Comparison of ENCODE assay signal across 10 mouse cellular contexts in genomic region chr5:36739829-36740228, GRCm38 (mm10). TPM values are rescaled to one million over a fixed set of nuclear protein-coding genes. Genes with fewer than 3 reads are reported as not detected.
DNase-seq lines count a peak whose midpoint lies in the region; ATAC-seq and TF ChIP-seq lines count a peak whose summit lies in the region.
"Had no signal": no experiment of that assay in that cellular context is flagged by ENCODE, and none has a peak within 500 bp of the region (broad histone marks: within the 10 kb centered on the region; RNA-seq: fewer than 3 reads in every experiment).

No protein-coding gene starts in this region.

- ATAC-seq in heart, embryonic 12.5 days (ENCODE audit: insufficient number of reproducible peaks, low FRiP score) = no peak
- ATAC-seq in granulocyte monocyte progenitor cell, adult 5-6 weeks (replicated peaks; ENCODE audit: poor library complexity, severe bottlenecking) = peak; percentile 46; the same call in 1 of the 2 replicates
- no peak for ATAC-seq in lung, embryonic 14.5 days (ENCODE audit: insufficient read depth)

- no peaks in the 10 kb centered on the region for H3K79me2 ChIP-seq in heart, adult 2 months (replicated peaks; ENCODE audit: control insufficient read depth, insufficient read depth, low read length)

- no peak for TF ChIP-seq POLR2A in heart, adult 2 months (IDR thresholded peaks at IDR 0.05; ENCODE audit: insufficient read depth, low read depth, low read length)

- WGBS in heart, adult 2 months = 63% methylated on average over 4 of the region's 4 CpGs
- 56% methylated on average over 4 of the region's 4 CpGs for WGBS in heart, embryonic 12.5 days
- 53% methylated on average over 4 of the region's 4 CpGs for WGBS in lung, embryonic 14.5 days

- DNase-seq in heart, adult 2 months = peak in 1 of 2 experiments; percentile 42
- peak; percentile 61 for DNase-seq in urinary bladder, postnatal 14 days (ENCODE audit: low spot score)
- no peak for DNase-seq in urinary bladder, adult 2 months (ENCODE audit: low spot score)
- peak; percentile 58 for DNase-seq in lung, embryonic 14.5 days
- no peak for DNase-seq in layer of hippocampus, adult 8-10 months (ENCODE audit: low spot score in 2 of 2)
- no peak for DNase-seq in ovary, adult 18-20 months (ENCODE audit: low spot score)

- H3K9ac ChIP-seq in heart, adult 2 months (ENCODE audit: low read depth, low read length) = no peak overlapping the region
- no peak overlapping the region for H3K9ac ChIP-seq in heart, embryonic 12.5 days
- H3K9ac ChIP-seq in lung, embryonic 14.5 days = no peak overlapping the region
- H3K9ac ChIP-seq: heart, embryonic 15.5 days had no signal

- H3K27ac ChIP-seq in heart, adult 2 months = no peak overlapping the region
- H3K27ac ChIP-seq in heart, embryonic 12.5 days (ENCODE audit: poor library complexity, severe bottlenecking) = no peak overlapping the region
- H3K27ac ChIP-seq in lung, embryonic 14.5 days (ENCODE audit: low read depth) = no peak overlapping the region
- H3K27ac ChIP-seq: heart, embryonic 15.5 days had no signal

- no peaks in the 10 kb centered on the region for H3K36me3 ChIP-seq in heart, adult 2 months (ENCODE audit: control insufficient read depth, insufficient read depth, low read length)
- H3K36me3 ChIP-seq in heart, embryonic 12.5 days = no peaks in the 10 kb centered on the region
- H3K36me3 ChIP-seq in lung, embryonic 14.5 days (ENCODE audit: insufficient read depth) = no peaks in the 10 kb centered on the region
- H3K36me3 ChIP-seq: heart, embryonic 15.5 days had no signal

- no peak overlapping the region for H3K4me2 ChIP-seq in heart, embryonic 12.5 days
- no peak overlapping the region for H3K4me2 ChIP-seq in lung, embryonic 14.5 days
- H3K4me2 ChIP-seq: heart, embryonic 15.5 days had no signal

- no peak overlapping the region for H3K4me3 ChIP-seq in heart, adult 2 months
- no peak overlapping the region for H3K4me3 ChIP-seq in heart, embryonic 12.5 days
- no peak overlapping the region for H3K4me3 ChIP-seq in lung, embryonic 14.5 days (ENCODE audit: low read depth, low read length)
- H3K4me3 ChIP-seq: heart, embryonic 15.5 days; myocyte had no signal

- no peaks in the 10 kb centered on the region for H3K9me3 ChIP-seq in heart, embryonic 12.5 days (replicated peaks)
- no peaks in the 10 kb centered on the region for H3K9me3 ChIP-seq in lung, embryonic 14.5 days (ENCODE audit: low read depth, low read length)
- H3K9me3 ChIP-seq: heart, embryonic 15.5 days had no signal

- intact Hi-C loops in heart, adult 2 months (cut with DNase I) = loop anchor here (2.0 to 5.0 kb wide), 3 partner anchors 45 to 213 kb away; no protein-coding TSS in a partner anchor

- peaks cover 1% of the 10 kb centered on the region; the same call in 1 of the 2 replicates for H3K4me1 ChIP-seq in heart, adult 2 months (ENCODE audit: control insufficient read depth, insufficient read depth, low read length)
- peaks cover 20% of the 10 kb centered on the region for H3K4me1 ChIP-seq in heart, embryonic 12.5 days (replicated peaks)
- no peaks in the 10 kb centered on the region for H3K4me1 ChIP-seq in lung, embryonic 14.5 days (ENCODE audit: insufficient read depth)

- TF ChIP-seq EP300 in heart, adult 2 months (IDR thresholded peaks at IDR 0.05; ENCODE audit: insufficient read depth, low read depth, low read length) = 0 out of 2 replicates have a peak, but pooled peaks have one; percentile 48

- no peaks in the 10 kb centered on the region for H3K27me3 ChIP-seq in heart, adult 2 months (ENCODE audit: control insufficient read depth, insufficient read depth, low read length)
- H3K27me3 ChIP-seq in heart, embryonic 12.5 days (replicated peaks) = no peaks in the 10 kb centered on the region
- H3K27me3 ChIP-seq in lung, embryonic 14.5 days (ENCODE audit: insufficient read depth, low read length) = no peaks in the 10 kb centered on the region
- H3K27me3 ChIP-seq: heart, embryonic 15.5 days had no signal

- peak; percentile 75 for TF ChIP-seq CTCF in heart, adult 2 months (IDR thresholded peaks at IDR 0.05)
- TF ChIP-seq CTCF in lung, embryonic 14.5 days (IDR thresholded peaks at IDR 0.05; ENCODE audit: low read depth) = peak; percentile 69

RNA-seq across cellular contexts. Expression of gene Bloc1s4, which starts 8.6 kb away (rescaled TPM):
- total RNA-seq in heart, adult 2 months (2021) = 10 to 100 TPM; 11.1 to 13.5 TPM
- 8.8 and 9.7 TPM in 2 replicates for polyA plus RNA-seq in heart, adult 2 months (2012; rRNA removed)
- polyA plus RNA-seq in heart, embryonic 12.5 days (2016; fragmentation: Nextera tagmentation; extraction: Ambion mirVana) = 21.0 and 21.3 TPM in 2 replicates
- polyA plus RNA-seq in urinary bladder, adult 2 months (2012; rRNA removed) = 19.0 and 26.2 TPM in 2 replicates
- total RNA-seq in granulocyte monocyte progenitor cell, adult 5-6 weeks (2014; fragmentation: Nextera tagmentation) = 5.2 and 10.2 TPM in 2 replicates
- 17.1 and 20.9 TPM in 2 replicates for total RNA-seq in granulocyte monocyte progenitor cell, adult 5-6 weeks (2017)
- 23.2 and 23.9 TPM in 2 replicates for polyA plus RNA-seq in lung, embryonic 14.5 days (2014; fragmentation: Nextera tagmentation; extraction: Ambion mirVana)
- 10 to 100 TPM; 14.4 to 21.4 (median 18.5) TPM for total RNA-seq in layer of hippocampus, adult 8-10 months (2022)

RNA-seq across cellular contexts. Expression of gene D5Ertd579e, which starts 44.0 kb away (rescaled TPM):
- 100 to 1,000 TPM in 1 of 2 experiments, 10 to 100 TPM in 1; 81.8 to 104 TPM for total RNA-seq in heart, adult 2 months (2021)
- 22.5 and 45.3 TPM in 2 replicates for polyA plus RNA-seq in heart, adult 2 months (2012; rRNA removed)
- 35.1 and 37.2 TPM in 2 replicates for polyA plus RNA-seq in heart, embryonic 12.5 days (2016; fragmentation: Nextera tagmentation; extraction: Ambion mirVana)
- polyA plus RNA-seq in urinary bladder, adult 2 months (2012; rRNA removed) = 27.9 and 35.3 TPM in 2 replicates
- total RNA-seq in granulocyte monocyte progenitor cell, adult 5-6 weeks (2014; fragmentation: Nextera tagmentation) = 20.5 and 20.9 TPM in 2 replicates
- 14.2 and 23.8 TPM in 2 replicates for total RNA-seq in granulocyte monocyte progenitor cell, adult 5-6 weeks (2017)
- polyA plus RNA-seq in lung, embryonic 14.5 days (2014; fragmentation: Nextera tagmentation; extraction: Ambion mirVana) = 23.7 and 25.5 TPM in 2 replicates
- total RNA-seq in layer of hippocampus, adult 8-10 months (2022) = 100 to 1,000 TPM in 1 of 4 experiments, 10 to 100 TPM in 3; 92.0 to 121 (median 95.2) TPM

RNA-seq across cellular contexts. Expression of gene Mrfap1, which starts 56.7 kb away (rescaled TPM):
- total RNA-seq in heart, adult 2 months (2021) = 100 to 1,000 TPM; 267 to 273 TPM
- polyA plus RNA-seq in heart, adult 2 months (2012; rRNA removed) = 89.1 and 135 TPM in 2 replicates
- 426 and 435 TPM in 2 replicates for polyA plus RNA-seq in heart, embryonic 12.5 days (2016; fragmentation: Nextera tagmentation; extraction: Ambion mirVana)
- 181 and 226 TPM in 2 replicates for polyA plus RNA-seq in urinary bladder, adult 2 months (2012; rRNA removed)
- total RNA-seq in granulocyte monocyte progenitor cell, adult 5-6 weeks (2014; fragmentation: Nextera tagmentation) = 182 and 191 TPM in 2 replicates
- 337 and 373 TPM in 2 replicates for total RNA-seq in granulocyte monocyte progenitor cell, adult 5-6 weeks (2017)
- 568 and 573 TPM in 2 replicates for polyA plus RNA-seq in lung, embryonic 14.5 days (2014; fragmentation: Nextera tagmentation; extraction: Ambion mirVana)
- total RNA-seq in layer of hippocampus, adult 8-10 months (2022) = 100 to 1,000 TPM; 515 to 533 (median 521) TPM

Comparison
In these comparisons a context has a peak if more than half of its experiments do, and no peak if none do; other contexts are left out.
1. DNase-seq: peak in urinary bladder, postnatal 14 days (single experiment) and lung, embryonic 14.5 days (single experiment); none in urinary bladder, adult 2 months (single experiment), layer of hippocampus, adult 8-10 months (0 of 2) and ovary, adult 18-20 months (single experiment).